Mouse (Mus musculus) CD4-positive naive resting alpha-beta T cell, adult 76 days (primary cell): Measurements from ENCODE around the gene Zer1. TPM values are rescaled to one million over a fixed set of nuclear protein-coding genes. Genes with fewer than 3 reads are reported as not detected.

ENCODE experiments used
- total RNA-seq: library from RNA; stranded (reverse); gene quantifications from one replicate; pipeline ENCODE4 v1.2.4, GENCODE M21; 2023

The Zer1 gene
- 81.2 TPM for total RNA-seq

GRCm38 (mm10) chr2:30124472-30125274 is at the start of gene Zer1:
Zer1 (minus strand) TSS chr2:30124585.

GRCm38 (mm10) chr2:30171371-30171996 is 47.1 kb upstream of the Zer1 start, which contains the start of gene Endog:
Endog (plus strand) TSS chr2:30171493.

GRCm38 (mm10) chr2:30133613-30134377 is 9.4 kb upstream of the Zer1 start, which contains the start of gene Tbc1d13:
Tbc1d13 (plus strand) TSS chr2:30133746.

GRCm38 (mm10) chr2:30093471-30094207 is 30.7 kb downstream of the Zer1 start, which contains the start of gene Zdhhc12:
Zdhhc12 (minus strand) TSS chr2:30093648.

GRCm38 (mm10) chr2:30077502-30078348 is 46.7 kb downstream of the Zer1 start, which contains the start of gene Pkn3:
Pkn3 (plus strand) TSS chr2:30077684.

GRCm38 (mm10) chr2:30057223-30057904 is 67.0 kb downstream of the Zer1 start, which contains the start of gene Set:
Set (plus strand) TSS chr2:30057378.

GRCm38 (mm10) chr2:30048699-30049388 is 75.5 kb downstream of the Zer1 start, which contains the start of gene Wdr34:
Wdr34 (minus strand) TSS chr2:30048881.

Other genes starting within 250 kb of the Zer1 start
- 82.2 TPM for gene Odf2, start 235.4 kb downstream of the Zer1 start, total RNA-seq
- 78.1 TPM for gene Gle1, start 189.2 kb downstream of the Zer1 start, total RNA-seq
- 284 TPM for gene Sptan1, start 159.0 kb downstream of the Zer1 start, total RNA-seq
- gene Wdr34, start 75.7 kb downstream of the Zer1 start, total RNA-seq: 0.73 TPM
- gene Set, start 67.2 kb downstream of the Zer1 start, total RNA-seq: 207 TPM
- gene Pkn3, start 46.9 kb downstream of the Zer1 start, total RNA-seq: 0.67 TPM
- 10.0 TPM for gene Zdhhc12, start 30.9 kb downstream of the Zer1 start, total RNA-seq
- 30.3 TPM for gene Tbc1d13, start 9.2 kb upstream of the Zer1 start, total RNA-seq
- 13.2 TPM for gene Endog, start 46.9 kb upstream of the Zer1 start, total RNA-seq
- 19.0 TPM for gene Spout1, start 53.9 kb upstream of the Zer1 start, total RNA-seq
- gene Kyat1, start 81.3 kb upstream of the Zer1 start, total RNA-seq: 12.2 TPM
- 64.4 TPM for gene Lrrc8a, start 113.1 kb upstream of the Zer1 start, total RNA-seq
- gene Gm28035, start 116.0 kb upstream of the Zer1 start, total RNA-seq: 6.5 TPM
- gene Phyhd1, start 141.6 kb upstream of the Zer1 start, total RNA-seq: 11.6 TPM
- gene Gm28038, start 156.5 kb upstream of the Zer1 start, total RNA-seq: not detected
- gene Dolk, start 161.7 kb upstream of the Zer1 start, total RNA-seq: 9.9 TPM
- 48.7 TPM for gene Nup188, start 161.8 kb upstream of the Zer1 start, total RNA-seq
- gene Sh3glb2, start 234.8 kb upstream of the Zer1 start, total RNA-seq: 78.6 TPM
- 10.7 TPM for gene Miga2, start 239.6 kb upstream of the Zer1 start, total RNA-seq